Mouse (Mus musculus) ovary, adult 18-20 months (tissue): Measurements from ENCODE around the gene Gck.

Experiments used
- DNase-seq: peaks from one replicate; pipeline ENCODE4 v3.0.0; 2022; ENCODE audit warnings: low spot score, mixed read lengths

Gck gene

GRCm38 (mm10) chr11:5949586-5950352, at the start of gene Gck:
Gck (minus strand) TSS chr11:5950081.
- no peak for DNase-seq

GRCm38 (mm10) chr11:5998472-5998871, 48.6 kb upstream of the Gck start:
- no peak for DNase-seq

- DNase-seq = peak; percentile 52
Measured at GRCm38 (mm10) chr11:5995989-5996388, 46.1 kb upstream of the Gck start.

GRCm38 (mm10) chr11:5994880-5995279, 45.0 kb upstream of the Gck start:
- no peak for DNase-seq

- no peak for DNase-seq
Measured at GRCm38 (mm10) chr11:5994212-5994611, 44.3 kb upstream of the Gck start.

GRCm38 (mm10) chr11:5990910-5991309, 41.0 kb upstream of the Gck start:
- no peak for DNase-seq

GRCm38 (mm10) chr11:5989954-5990593, 40.2 kb upstream of the Gck start:
- DNase-seq = no peak

GRCm38 (mm10) chr11:5988126-5988525, 38.2 kb upstream of the Gck start:
- DNase-seq = no peak

GRCm38 (mm10) chr11:5983629-5984028, 33.7 kb upstream of the Gck start:
- DNase-seq = no peak

GRCm38 (mm10) chr11:5981323-5981722, 31.4 kb upstream of the Gck start:
- DNase-seq = no peak

GRCm38 (mm10) chr11:5980561-5980960, 30.7 kb upstream of the Gck start:
- DNase-seq = no peak

GRCm38 (mm10) chr11:5980108-5980507, 30.2 kb upstream of the Gck start:
- no peak for DNase-seq

- DNase-seq = no peak
Measured at GRCm38 (mm10) chr11:5979088-5979487, 29.2 kb upstream of the Gck start.

- no peak for DNase-seq
Measured at GRCm38 (mm10) chr11:5976106-5976505, 26.2 kb upstream of the Gck start.

- DNase-seq = no peak
Measured at GRCm38 (mm10) chr11:5975068-5975467, 25.2 kb upstream of the Gck start.

GRCm38 (mm10) chr11:5974053-5974452, 24.2 kb upstream of the Gck start:
- DNase-seq = no peak

GRCm38 (mm10) chr11:5973151-5973550, 23.3 kb upstream of the Gck start:
- DNase-seq = no peak

- no peak for DNase-seq
Measured at GRCm38 (mm10) chr11:5971202-5971601, 21.3 kb upstream of the Gck start.

GRCm38 (mm10) chr11:5968223-5968622, 18.3 kb upstream of the Gck start:
- DNase-seq = no peak

- no peak for DNase-seq
Measured at GRCm38 (mm10) chr11:5966751-5967150, 16.9 kb upstream of the Gck start.

GRCm38 (mm10) chr11:5965865-5966264, 16.0 kb upstream of the Gck start:
- DNase-seq = no peak

GRCm38 (mm10) chr11:5960051-5960450, 10.2 kb upstream of the Gck start:
- DNase-seq = no peak

- DNase-seq = peak; percentile 94
Measured at GRCm38 (mm10) chr11:5955546-5956276, 5.8 kb upstream of the Gck start, which contains the start of gene Ykt6. Ykt6 (plus strand) TSS chr11:5955693.
